Mouse (Mus musculus) kidney, adult 2 months (tissue): ENCODE data around the gene Acacb.

Experiments
- CTCF ChIP-seq: fragments of 200-500 bp; conservative IDR thresholded peaks from 2 replicates; pipeline ENCODE4 v1.5.1; 2011; ENCODE audit warnings: low read depth, mild to moderate bottlenecking, control low read depth, low read length, moderate library complexity, mixed read lengths; ENCODE audit not compliant: insufficient read depth, insufficient read length
- POLR2A ChIP-seq: fragments of 200-500 bp; IDR thresholded peaks from one replicate; pipeline ENCODE4 v1.6.1; 2011; ENCODE audit warnings: low read depth, low read length, control low read depth

DNA sequence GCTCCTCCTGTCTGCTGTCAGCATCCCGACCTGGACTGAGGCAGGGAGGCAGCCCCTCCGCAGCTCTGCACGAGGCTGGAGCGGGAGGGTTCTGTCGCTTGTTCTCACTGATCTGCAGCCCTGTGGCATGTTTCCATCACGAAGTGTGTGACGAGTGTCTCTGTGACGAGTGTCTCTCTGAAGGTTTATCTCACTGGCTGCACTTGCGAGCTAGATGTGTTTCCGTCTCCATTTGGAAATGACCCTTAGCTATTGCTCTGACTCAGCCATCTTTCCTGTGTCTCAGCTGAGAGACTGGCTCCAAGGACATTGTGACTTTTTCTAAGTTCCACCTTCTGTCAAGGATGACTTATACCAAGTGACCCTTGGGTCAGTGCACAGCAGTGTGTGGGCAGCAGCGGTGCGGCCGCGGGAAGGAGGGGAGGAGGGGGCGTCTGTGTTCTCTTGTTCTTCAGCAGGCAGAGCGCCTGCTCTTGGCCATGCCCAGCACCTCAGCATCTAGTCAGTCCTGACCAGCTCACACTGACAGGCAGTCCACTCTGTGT lies 39.9 kb upstream of the Acacb start:
- TF ChIP-seq POLR2A (no peak), CTCF (no peak)
